Mouse (Mus musculus): ENCODE results near the gene Asah2.
A peak's percentile ranks its signal among the peaks of the same experiment; 100 is the strongest.
"Not testable (repeated sequence)": the region's sequence is repeated elsewhere in the genome, so short reads cannot be mapped to it uniquely, and the experiment has no call there.

Gene Asah2

DNA sequence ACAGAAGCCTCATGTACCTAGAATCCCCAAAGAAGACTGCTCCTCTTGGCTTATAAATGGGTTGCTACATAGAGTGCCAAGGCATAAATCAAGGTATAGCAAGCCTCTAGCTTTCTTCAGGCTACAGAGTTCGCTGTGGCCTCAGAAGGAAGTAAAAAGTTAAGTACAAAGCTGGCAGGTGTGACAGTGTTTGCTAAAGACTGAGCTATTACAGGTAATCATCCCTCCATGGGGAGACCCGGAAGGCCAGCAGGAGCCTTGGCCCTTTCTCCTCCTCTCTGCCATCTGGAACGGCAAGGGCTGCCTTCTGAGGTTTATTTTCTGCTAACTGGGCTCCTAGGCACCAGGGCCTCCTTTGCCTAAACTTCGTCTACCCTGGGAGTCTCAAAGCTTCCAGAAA is 3.8 kb downstream of the Asah2 start:
- peak; percentile 43; the same call in 1 of the 2 replicates for ATAC-seq (ENCODE audit: insufficient number of reproducible peaks, low FRiP score, low TSS enrichment)

DNA sequence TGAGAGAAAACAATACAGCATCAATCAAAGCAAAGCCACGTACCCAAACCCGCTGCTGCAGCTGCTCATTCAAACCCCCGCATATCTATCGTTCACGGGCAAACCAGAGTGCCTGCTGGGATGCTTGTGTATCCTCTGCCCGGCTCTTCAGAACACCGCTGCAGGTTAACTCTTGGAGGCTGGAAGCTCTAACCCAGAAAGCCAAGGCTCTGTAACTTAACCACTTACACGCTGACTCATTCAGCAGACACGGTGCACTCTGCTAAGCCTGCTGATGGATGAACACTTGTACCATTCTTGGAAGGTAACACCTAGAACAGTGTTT is 5.1 kb downstream of the Asah2 start:
- 0 out of 2 replicates have a peak, but pooled peaks have one; percentile 45 for ATAC-seq (ENCODE audit: insufficient number of reproducible peaks, low FRiP score, low TSS enrichment)

DNA sequence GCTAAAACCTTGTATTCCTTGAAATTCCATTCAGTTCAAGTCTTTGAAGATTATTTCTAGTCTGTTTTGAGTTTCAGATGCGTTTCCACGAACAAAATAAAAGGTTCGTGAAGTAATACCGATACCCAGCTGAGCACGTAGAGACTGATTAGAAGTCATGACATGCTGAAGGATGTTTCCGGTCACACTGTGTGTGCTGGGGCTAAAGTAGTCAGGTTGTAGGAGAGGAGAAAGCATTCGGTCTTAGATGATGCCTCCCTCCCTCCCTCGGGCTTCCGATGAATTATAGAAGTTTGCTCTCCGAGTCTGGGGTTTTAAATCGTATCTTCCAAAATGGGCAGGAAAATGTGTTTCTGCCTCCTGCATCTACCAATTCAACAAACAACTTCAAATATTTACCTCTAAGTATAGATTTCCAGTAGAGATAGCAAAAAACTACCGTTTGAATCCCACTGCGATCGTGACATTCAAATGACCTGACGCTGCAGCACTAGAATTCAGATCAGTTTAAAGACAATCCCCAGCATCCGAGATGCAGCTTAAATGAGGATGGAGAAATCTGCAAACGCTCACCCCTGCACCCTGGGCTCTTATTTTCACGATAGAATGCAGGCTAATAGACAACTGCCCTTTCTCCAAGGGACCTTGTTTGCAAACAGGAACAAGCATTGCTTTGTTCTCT is 5.6 kb downstream of the Asah2 start:
- ATAC-seq (ENCODE audit: insufficient number of reproducible peaks, low FRiP score, low TSS enrichment): no peak

DNA sequence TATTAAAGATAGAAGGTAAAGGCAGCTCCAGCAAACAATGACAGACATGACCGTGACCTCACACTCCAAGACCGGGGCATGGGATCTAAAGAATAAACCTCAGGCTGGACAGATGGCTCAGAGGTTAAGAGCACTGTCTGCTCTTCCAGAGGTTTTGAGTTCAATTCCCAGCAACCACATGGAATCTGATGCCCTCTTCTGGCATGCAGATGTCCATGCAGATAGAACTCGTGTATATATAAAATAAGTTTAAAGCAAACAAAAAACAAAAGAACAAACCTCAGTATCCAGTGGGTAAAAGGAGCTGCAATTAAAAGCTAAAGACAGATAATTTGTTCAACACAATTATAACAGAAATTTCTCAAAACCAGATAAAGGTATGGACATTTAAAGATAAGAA is 9.4 kb downstream of the Asah2 start:
- ATAC-seq (ENCODE audit: insufficient number of reproducible peaks, low FRiP score, low TSS enrichment): no peak

DNA sequence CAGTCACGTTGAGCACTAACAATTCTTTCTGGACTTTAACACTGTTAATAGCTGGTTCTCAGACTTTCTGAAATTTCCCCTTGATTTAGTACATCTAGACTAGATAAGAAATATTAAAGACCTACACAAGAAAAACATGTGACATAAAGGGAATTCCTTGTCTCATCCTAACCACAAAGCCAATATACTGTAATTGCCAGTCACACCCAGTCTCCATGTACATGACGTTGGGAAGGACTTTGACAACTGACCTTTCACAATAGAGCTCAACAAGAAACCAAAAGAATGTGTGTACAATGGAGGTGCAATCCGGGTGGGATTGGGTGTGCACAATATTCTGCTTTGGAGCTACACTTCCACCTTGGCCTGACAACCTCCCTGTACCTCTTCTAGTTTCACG is 15.7 kb downstream of the Asah2 start:
- ATAC-seq (ENCODE audit: insufficient number of reproducible peaks, low FRiP score, low TSS enrichment): no peak

DNA sequence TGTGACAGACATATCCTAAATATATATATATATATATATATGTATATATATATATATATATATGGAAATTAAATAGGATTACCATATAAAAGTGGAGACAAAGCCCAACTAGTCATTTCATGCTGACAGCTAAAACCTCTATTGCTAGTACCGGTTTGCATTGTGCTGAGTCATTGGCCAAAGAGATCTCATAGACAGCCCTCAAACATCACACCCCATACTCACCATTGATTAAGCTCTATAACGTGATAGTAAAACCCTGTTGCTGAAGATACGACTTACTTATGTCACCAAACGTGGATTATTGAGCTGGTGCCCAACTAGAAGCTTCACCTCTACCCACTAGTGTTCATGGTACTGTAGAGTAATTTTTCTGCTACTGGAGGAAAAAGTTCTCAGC is 17.2 kb downstream of the Asah2 start:
- ATAC-seq (ENCODE audit: insufficient number of reproducible peaks, low FRiP score, low TSS enrichment): no peak

DNA sequence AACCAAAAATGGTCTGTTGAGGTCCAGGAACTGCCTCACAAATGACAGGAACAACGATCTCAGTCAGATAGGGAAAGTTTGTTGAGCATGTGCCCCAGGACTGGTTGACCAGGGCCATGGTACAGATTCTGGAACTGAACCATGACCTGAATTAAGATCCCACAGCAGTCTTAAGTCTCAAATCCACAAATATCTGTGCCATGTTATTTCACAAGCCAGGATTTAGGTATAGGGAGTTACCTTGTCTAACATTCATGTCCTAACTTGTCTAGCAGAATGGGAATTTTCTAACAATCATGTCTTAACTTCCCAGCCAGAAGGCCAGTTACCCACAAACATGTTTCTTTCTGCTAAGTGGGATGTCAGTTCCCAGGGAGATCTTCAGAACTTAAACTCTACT is 19.4 kb downstream of the Asah2 start:
- no peak for ATAC-seq (ENCODE audit: insufficient number of reproducible peaks, low FRiP score, low TSS enrichment)

DNA sequence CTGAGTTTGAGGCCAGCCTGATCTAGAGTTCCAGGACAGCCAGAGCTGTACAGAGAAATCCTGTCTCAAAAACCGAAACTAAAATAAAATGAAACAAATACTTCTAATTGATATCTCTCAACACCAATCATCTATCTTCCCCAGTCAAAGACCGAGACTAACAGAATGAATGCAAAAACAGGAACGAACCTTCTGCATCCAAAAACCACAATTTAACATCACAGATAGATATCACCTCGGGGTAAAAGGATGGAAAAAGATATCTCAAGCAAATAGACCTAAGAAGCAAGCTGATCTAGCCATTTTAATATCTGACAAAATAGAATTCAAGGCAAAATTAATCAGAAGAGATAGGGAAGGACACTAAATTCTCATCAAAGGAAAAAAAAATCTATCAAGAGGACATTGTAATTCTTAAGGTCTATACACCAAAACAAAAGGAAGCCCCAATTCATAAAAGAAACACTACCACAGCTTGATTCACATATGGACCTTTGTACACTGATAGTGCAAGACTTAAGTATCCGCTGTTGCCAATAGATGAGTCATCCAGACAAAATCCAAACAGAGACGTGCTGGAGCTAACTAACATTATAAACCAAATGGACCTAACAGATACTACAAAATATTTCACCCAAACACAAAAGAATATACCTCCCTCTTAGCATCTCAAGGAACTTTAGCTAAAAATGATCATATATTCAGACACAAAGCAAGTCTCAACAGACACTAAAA is 20.1 kb downstream of the Asah2 start:
- no peak for ATAC-seq (ENCODE audit: insufficient number of reproducible peaks, low FRiP score, low TSS enrichment)

DNA sequence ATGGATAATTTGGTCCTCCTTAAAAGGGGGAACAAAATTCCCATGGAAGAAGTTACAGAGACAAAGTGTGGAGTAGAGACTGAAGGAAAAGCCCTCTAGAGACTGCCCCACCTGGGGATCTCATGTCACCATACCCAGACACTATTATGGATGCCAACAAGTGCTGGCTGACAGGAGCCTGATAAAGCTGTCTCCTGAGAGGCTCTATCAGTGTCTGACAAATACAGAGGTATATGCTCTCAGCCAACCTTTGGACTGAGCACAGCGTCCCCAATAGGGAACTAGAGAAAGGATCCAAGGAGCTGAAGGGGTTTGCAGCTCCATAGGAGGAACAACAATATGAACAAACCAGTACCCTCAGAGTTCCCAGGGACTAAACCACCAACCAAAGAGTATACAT is 23.2 kb downstream of the Asah2 start:
- ATAC-seq (ENCODE audit: insufficient number of reproducible peaks, low FRiP score, low TSS enrichment): not testable (repeated sequence)

DNA sequence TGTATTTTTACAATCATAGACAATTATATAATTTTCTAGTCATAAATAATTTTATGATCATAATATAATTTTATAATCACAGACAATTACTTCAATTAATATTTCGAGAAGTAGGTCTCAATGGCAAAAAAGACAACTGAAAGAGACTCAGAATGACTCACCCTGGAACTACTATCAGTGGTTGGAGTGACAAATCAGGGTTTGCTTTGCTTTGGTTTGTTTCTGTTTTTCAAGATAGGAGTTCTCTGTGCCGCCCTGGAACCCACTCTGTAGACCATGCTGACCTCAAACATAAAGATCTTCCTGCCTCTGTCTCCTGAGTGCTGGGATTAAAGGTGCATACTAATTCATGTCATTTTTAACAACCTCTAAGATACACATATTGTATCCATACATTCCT is 37.7 kb downstream of the Asah2 start:
- no peak for ATAC-seq (ENCODE audit: insufficient number of reproducible peaks, low FRiP score, low TSS enrichment)

DNA sequence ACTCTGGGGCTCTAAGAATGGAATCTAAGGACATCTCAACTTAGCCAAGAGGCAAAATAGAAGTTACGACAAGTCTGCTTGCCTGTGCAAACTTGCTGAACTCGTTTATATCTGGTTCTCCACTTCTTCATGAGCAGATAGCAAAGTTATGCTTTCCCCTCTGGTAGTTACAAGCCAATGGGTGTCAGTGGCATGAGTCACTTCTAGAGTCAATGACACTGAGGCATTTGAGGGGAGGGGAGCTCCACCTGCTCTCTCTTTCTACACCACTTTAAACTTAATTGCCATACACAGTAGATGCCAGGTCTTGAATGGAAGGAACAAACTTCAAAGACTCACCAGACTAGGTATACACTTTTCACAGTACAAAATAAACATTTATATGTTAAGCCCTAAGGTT is 38.4 kb downstream of the Asah2 start:
- no peak for ATAC-seq (ENCODE audit: insufficient number of reproducible peaks, low FRiP score, low TSS enrichment)

DNA sequence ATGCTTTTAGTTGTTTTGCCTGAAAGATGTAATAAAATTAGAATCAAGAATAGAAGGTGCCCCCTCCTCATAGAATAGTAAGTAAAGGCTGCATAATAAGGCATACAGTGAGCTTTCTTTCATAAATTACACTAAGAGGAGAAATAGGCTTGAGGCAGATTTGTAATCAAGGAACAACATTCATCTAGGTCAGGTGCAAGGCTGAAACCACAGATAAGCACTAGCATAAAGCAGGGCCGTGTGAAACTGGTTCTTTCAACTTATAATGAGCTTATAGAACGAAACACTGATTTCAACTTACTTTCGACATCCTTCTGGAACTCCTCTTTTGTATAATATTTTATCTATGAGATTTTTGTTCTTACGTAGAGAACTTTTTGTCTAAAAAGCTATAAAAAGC is 40.3 kb downstream of the Asah2 start:
- no peak for ATAC-seq (ENCODE audit: insufficient number of reproducible peaks, low FRiP score, low TSS enrichment)

DNA sequence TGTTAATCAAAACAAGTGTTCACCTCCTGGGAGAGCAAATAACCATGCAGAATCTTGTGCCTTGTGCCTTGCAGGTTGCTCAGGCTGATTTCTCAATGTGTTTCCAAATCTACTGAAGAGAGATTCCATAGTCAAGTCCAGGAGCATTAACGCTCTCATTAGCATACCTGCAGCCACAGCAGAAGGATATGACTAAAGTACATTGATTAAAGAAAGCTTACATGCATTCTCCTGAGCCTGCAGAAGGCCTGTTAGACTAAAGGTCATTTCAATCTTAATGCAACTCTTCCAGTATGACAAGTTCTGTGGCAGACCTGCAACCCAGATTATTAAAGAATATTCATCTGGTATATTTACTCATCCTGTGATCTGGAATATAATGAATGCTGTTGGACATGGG is 46.7 kb downstream of the Asah2 start:
- no peak for ATAC-seq (ENCODE audit: insufficient number of reproducible peaks, low FRiP score, low TSS enrichment)

DNA sequence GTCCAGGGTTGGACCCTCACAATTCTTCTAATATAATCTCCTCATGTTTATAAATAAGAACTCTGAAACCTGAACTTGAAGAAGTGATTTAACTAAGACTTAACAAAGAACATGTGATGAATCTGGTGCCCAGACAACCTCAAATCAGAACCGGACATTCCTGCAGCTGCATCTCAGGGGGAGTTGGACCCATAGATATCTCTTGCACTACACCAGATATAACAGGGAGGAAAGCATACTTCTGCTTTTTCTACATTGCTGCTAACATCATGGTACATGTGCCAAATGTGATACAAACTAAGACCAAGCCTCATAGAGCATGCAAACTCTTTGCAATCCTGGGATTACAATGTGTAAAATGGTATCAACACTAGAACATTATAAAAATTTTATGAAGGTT is 51.8 kb downstream of the Asah2 start:
- no peak for ATAC-seq (ENCODE audit: insufficient number of reproducible peaks, low FRiP score, low TSS enrichment)

DNA sequence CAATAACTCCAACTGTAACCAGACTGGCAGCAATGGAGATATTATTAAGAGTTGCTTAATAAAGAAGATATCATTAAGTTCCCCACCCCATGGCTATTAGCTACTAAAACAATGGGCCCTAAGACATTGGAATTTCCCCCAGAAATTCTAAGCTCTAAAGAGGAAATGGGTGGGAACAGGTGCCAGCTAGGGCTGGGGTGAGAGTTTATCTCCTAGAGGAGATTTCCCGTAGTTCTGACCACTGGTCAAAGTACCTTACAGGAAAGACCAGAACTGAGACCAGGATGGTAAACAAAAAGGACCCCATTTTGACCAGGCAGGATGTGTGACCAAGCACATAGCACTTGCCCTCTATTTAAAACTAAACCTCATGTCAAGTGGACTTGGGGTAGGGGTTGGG is 52.3 kb downstream of the Asah2 start:
- no peak for ATAC-seq (ENCODE audit: insufficient number of reproducible peaks, low FRiP score, low TSS enrichment)

DNA sequence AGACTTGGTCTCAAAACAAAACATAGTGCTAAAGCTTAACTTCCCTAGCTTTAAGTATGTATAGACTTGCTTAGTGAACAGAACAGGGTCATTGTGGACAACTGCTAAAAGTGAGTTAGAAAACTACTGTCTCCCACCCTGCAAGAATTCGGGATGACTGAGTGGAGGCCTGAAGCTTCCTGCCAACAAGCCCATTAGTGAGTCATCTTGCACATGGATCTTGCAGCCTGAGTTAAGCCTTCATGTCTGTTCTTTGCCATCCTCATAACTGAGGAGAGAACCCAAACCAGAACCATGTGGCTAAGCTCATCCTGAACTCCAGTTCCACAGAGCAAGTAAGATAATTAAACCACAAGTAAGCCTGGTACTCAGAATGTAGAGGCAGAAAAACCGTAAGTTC is 56.8 kb downstream of the Asah2 start:
- ATAC-seq (ENCODE audit: insufficient number of reproducible peaks, low FRiP score, low TSS enrichment): no peak

DNA sequence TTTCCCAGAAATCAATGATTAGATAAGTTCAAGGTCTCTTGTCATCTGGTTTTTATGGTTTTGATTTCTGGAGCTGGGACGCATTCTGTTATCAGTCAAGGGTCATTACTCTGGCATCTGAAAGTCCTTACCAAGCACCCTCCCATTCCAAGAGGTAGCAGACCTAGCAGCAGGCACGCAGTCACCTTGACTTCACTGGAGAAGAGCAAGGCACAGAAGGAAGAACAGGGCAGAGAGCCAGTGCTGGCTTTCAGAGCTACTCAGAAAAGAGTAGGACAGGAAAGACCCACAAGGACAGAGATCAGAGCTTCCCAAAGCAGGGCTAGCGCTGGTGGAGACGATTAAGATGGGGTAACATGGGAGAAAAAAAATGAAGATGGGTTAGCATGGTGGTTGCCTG is 75.1 kb downstream of the Asah2 start:
- ATAC-seq (ENCODE audit: insufficient number of reproducible peaks, low FRiP score, low TSS enrichment): no peak

DNA sequence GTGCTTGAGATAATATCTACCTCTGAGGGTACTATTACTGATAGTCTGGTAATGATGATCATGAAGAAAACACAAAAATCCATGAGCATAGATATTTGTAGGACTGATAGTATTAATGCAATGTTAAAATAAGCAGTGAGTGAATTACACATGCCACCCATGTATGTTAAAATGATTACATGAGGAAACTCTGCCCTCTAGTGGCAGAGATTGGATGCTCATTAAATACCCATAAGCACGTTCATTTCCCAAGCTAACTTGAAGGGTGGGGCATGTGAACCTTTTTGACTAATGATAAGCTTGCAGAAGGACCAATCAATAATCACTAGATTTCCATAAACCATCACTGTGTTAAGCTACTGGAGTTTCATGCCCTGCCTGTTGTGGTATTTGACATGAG is 77.6 kb downstream of the Asah2 start:
- peak; percentile 66; the same call in 1 of the 2 replicates for ATAC-seq (ENCODE audit: insufficient number of reproducible peaks, low FRiP score, low TSS enrichment)

DNA sequence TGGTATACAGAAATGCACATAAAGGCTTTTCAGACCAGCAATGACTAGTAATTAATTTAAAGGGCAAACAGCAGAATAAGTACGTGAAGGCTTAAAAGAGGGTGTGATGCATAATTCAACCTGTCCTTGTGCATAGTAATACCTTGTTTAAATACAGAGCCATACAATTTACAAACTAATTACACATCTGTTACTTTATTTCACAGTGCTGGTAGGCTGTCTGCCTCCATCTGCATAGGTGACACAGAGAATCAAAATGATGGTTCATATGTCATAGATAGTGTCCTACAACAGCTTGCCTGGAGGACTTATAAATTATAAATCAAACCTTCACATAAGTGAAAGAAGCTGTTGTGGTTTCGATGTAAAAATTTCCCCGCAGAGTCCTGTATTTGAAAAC is 82.6 kb downstream of the Asah2 start:
- no peak for ATAC-seq (ENCODE audit: insufficient number of reproducible peaks, low FRiP score, low TSS enrichment)

DNA sequence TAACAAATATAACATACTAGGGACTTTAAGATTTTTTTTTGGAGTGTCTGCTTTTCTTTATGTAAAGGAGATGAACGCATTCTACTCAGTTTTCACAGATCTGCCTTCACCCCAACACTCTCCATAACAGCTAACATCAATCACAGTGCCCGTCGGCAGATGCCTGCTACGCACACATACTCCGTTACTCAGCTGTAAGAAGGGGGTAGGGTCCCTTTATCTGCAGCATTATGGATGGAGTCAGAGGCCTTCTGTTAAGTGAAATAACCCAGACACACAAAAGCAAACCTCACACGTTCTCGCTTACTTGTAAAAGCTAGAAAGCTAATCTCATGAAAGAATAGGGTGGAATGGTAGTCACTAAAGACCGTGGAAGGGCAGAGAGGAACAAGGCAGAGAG is 88.3 kb downstream of the Asah2 start:
- ATAC-seq (ENCODE audit: insufficient number of reproducible peaks, low FRiP score, low TSS enrichment): no peak

DNA sequence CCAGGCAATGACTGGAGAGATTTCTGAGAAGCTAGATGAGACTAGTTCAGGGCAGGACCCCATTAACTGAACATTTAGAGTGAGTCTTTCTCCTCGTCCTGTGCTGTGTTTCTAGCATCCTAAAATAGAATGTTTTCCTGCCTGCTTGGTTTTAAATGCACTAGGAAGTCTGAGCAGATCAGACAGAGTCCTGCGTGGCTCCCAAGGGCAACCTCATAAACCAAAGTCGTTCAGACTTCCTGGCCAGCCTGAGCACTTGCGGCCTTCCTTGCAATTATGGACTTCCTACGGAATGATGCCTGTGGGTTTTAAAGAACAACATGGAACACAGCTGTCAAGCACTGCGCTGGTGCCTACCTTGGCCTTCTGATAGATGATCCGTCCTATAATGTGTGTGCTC is 89.4 kb downstream of the Asah2 start:
- no peak for ATAC-seq (ENCODE audit: insufficient number of reproducible peaks, low FRiP score, low TSS enrichment)

DNA sequence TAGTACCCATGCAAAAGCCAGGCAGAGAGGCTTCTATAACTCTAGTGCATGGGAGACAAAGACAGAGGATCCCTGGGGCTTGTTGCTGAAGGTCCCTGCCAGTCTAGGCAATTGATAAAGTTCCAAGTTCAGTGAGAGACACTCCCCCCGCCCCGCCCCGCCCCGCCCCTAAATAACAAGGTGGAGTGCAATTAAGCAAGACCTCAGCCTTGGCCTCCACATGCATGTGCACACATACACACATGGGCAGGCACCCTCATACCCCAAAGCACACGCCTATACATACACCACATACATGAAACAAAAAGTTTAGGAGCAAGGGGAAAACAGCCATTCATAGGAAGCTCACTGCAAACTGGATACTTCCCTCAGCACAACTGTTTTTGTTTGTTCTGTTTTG is 90.0 kb downstream of the Asah2 start:
- ATAC-seq (ENCODE audit: insufficient number of reproducible peaks, low FRiP score, low TSS enrichment): no peak
